Mouse (Mus musculus) telencephalon, adult 2 months (tissue): ENCODE results near the gene Osmr.
A peak's percentile ranks its signal among the peaks of the same experiment; 100 is the strongest.

Experiments used
- DNase-seq: peaks from one replicate; pipeline ENCODE4 v3.0.0-alpha.2; 2011; ENCODE audit warnings: low read depth, low spot score

Osmr gene

DNA sequence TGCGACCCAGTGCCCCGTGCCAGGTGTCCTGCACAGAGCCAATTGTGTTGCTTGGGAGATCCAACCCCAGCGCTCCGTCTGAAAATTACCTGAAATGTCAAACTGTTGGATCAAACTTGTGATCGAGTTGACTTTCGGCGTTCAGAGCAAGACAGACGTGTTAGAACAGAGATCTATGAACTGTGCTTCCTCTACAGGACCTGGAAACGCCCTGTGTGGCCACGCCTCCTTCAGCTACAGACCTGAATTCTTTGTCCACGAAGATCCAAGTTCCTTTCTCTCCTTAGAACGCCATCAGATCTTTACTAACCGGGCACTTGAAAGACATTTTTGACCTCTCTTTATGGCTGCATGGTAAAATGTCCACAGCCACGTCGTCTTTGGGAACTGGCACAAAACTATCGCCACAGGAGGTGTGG lies at the start of gene Osmr:
Gene Osmr, minus strand, starts transcription at position 369 of the 419 bp plus-strand sequence.
- DNase-seq, result no peak

DNA sequence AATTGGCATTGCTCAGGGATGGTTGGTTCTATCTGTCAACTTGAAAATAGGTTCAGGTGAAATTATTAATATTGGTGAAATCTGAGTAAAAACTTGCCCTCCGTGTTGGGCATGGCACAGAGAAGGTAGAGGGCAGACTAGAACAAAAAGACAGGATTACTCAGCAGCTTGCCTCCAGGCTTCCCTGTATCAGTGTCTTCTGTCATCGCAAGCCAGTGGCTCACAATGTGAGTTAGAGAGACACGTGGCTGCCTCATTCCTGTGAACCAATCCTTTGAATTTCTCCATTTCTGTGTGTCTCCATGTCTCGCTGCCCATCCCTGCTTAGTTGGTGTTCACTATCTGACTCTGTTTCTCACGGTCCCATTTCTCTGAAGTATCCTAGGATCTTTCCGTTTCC lies 44.6 kb upstream of the Osmr start:
- no peak for DNase-seq

DNA sequence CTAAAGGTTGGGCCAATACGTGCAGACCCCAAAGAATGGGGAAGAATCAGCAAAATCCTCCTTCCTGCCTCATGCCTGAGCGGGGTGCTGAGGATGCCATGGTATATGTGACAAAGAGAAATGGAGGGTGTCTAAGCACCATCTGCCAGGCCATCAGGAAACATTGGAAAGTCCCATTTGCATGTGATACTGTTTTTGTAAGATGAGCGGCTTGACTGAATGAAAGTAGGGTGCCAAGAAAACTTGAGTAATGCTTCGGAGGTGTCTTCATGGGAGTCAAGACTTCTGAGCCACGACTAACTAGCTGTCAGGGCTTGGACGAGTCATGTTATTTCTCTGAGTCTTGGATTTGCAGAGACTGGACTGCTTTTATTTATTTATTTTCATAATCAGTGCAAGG lies 39.4 kb upstream of the Osmr start:
- no peak for DNase-seq

DNA sequence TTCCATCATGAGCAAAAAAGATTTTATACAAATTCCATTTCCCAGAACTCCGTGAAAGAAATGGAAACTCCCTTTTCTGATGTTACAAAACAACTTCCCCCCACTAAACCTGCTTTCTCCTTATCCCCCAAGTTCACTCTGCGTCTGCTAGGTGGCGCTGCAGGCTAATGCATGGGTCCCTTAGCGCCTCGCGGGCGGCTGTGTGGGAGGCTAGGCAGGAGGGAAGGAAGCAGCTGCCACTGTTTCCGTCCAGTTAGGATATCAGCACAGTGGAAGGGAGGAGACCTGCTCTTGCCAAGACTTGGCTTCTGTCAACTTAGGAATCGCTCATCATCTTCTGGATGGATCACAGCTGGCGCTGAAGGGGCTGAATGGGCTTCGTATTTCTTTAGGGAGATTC lies 34.9 kb upstream of the Osmr start:
- DNase-seq, result peak; percentile 54

DNA sequence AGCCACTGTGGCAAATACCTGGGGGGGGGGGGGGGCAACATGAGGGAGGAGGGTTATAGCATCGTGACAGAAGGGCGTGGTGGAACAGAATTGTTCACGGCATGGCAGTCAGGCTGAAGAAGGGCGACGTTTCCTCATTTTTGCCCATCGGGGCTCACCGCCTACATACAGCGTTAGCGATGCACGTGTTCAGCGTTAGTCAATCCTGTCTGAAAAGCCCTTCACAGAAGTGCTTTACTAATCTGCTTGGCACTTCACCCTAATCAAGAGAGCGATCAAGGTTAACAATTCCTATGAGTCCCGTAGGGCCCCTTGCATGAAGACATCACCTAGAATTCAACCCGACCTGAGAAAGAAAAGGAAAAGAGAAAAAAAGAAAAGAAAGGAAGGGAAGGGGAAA lies 34.3 kb upstream of the Osmr start:
- no peak for DNase-seq

DNA sequence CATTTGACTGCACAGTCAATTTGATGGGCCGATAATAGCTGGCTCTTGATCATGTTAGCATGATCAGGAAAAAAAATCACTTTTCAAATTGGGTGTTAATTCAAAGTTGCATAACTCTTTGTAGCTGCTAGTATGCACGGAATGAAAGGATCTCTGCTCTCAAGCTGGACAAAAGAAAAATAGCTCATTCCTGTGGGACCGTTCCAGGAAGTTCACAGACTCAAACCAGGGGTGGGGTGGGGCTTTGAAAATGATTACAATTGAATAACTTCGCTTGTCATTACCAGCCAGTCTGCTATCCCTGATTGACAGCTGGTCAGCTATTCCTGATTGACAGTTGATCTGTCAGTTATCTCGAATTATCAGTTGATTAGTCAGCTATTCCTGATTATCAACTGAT lies 33.8 kb upstream of the Osmr start:
- DNase-seq, result no peak

DNA sequence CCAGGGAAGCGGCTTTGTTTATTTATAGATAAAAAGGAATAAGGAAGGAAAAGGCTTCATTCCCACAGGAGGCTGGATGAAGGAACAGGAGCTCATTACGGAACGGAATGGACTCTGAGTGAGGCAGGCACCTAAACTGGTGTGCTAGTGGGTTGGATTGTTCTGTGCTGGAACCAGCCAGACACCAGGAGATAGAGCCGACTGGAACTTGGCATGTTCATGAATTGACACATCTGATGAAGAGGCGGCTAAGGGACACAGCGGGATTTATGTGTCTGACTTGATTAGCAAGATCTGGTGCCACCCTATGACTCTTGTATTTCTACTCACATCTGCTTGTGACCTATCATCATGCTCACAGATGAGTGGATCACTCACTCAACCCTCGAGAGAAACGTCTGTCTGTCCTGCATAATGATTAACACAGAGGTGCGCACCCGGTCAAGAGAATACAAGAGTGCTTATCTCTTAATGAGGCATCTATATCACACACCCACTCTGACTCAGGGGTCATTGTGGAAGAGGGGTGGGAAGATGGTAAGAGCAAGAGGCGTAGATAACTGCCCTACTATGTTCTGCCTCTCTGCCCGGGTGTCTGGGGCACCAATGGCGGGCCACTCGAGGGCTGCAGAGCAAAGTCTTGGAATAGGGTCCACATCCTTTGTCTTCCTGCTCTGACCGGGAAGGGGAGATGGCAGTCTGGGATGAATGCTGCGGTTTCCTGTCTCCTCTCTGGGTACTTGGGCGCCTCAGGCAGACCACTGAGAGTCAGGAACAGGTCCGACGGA lies 31.7 kb upstream of the Osmr start:
- no peak for DNase-seq

DNA sequence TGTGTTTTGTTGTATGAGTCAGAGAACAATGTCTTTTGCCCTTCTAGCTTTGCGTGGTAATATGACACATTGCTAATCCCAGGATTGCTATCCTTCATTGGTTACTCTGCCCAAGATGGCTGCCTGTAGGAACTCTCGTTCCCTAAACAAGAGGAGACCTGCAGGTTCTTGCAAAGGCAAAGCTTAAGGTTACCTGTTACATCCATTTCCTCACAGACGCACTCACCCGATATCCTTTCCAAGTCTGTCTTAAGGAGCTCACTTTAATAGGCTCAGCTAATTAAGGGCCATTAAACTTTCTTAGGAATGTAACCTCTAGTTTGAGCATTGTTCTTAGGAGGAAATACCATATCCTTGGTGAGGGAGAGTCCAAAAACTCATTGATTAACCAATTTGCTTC lies 31.0 kb upstream of the Osmr start:
- no peak for DNase-seq

DNA sequence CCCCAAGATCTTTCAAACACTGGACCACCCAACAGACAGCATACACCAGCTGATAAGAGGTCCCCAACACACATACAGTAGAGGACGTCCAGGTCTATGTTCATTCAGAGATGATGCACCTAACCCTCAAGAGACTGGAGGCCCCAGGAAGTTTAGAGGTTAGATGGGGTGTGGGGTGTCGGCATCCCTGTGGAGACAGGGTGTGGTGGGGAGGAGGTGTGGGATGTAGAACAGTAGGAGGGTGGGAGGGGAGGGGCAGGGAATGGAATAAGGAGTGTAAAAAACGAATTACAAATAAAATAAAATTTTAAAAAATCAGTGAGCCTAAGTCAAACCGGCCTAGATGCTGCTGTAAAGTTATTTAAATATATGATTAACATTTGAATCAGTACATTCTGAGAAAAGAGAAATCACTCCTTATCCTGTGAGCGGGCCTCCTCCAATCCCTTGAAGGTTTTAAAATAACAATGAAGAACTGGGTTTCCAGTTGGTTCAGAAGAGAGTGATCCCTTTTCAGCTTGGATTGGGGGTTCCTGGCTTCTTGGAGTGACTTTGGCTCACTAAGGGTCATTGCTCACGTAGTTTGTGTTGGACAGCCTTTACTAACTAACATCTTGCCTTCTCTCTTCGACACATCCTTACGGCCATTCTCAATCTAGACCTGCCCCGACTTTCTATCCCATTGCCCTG lies 28.7 kb upstream of the Osmr start:
- DNase-seq, result no peak

DNA sequence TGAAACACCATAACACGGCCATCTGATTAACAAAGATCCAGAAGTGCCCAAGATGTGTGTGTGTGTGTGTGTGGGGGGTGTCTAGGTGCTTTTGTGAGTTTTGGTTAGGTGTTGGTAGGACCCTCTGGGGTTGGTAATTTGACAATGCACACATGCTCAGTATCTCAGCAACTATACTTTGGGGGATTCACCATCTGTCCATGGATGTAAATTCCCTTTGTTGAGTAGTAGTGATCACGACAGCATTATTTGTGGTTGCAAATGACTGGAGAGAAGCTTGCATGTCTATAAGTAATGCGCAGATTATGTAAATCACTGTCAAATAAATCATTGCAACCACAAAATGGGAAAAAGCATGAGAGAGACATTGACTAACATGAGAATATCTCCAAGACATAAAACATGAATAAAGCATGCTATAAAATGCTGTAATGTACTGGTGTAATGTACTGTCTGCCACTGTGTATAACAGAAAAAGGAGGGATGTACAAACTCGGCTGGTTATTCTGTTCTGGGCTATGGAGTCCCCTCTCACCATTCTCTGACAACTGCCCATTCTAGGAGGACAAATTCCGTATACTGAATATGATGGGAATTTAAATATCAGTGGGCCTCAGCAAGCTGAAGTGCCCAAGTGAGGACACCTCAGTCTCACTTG lies 27.3 kb upstream of the Osmr start:
- no peak for DNase-seq

DNA sequence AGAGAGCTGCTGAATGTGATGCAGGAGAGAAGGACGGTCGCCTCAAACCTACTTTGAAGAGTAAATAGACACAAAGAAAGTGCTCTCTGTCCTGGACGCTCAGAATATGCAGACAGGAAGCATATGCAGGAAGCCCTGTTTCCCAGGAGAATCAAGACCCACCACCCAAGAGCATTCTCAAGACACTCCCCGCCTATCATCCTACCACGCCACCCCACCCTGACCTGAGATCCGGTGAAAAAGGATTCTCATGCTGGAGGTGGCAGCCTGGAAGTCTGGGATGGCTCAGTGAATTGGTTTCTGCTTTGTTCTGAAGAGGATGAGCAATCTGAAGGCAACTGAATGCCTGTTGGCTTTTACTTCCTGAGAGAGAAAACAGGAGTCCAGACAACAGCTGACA lies 26.5 kb upstream of the Osmr start:
- DNase-seq, result no peak

DNA sequence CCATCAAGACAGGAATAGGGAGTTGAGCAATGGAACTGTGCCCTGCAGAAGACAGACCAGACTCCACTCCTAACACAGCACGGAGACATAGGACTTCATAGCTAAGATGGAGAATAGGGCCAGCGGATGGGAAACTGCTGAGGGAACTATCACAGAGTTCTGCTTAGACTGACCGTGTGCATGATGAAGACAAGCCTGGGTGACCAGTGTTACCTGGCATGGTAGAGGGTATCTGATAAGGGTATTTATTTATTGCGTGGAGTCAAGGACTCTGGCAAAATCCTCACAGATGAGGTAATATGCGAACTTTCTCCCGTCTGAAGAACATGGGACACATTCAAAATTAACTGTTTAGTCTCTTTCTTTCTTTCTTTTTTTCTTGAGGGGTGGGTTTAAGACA lies 9.5 kb upstream of the Osmr start:
- DNase-seq, result no peak

DNA sequence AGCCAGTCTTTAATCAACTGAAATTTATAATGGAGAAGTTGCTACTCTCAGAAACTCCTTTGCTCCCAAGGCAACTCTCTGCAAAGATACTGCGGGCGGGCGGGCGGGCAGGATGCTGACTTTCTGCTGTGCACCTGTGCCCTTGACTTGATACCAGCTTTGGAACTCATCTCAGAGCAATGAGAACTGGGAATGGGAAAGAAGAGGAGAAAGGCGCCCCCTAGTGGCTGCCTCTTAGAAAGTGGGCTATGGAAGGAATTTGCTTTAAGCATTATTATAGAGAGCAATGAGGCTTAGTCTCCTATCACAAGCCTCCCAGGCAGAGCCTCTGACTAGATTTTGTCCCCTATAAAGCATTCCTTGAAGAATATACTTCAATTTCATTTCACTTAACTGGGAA lies 9.0 kb upstream of the Osmr start:
- DNase-seq, result peak; percentile 12

DNA sequence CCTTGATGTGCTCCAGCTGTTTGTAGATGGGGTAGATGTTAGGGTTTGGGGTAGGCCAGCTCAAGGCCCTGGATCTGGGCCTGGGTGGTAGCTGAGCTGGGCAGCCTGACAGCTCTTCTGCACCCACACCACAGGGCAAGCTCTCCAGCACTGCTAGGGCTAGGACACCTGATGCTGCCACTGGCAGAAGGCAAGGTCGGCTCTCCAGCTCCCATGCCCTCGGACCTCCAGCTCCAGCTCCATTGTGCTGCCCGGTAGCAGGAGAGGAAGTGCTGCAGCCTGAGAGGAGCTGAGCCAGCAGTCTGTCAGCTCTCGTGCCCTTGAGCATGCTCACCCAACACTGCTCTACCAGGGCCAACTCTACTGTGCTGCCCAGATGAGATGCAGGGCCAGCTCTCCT lies 8.3 kb upstream of the Osmr start:
- DNase-seq, result no peak

DNA sequence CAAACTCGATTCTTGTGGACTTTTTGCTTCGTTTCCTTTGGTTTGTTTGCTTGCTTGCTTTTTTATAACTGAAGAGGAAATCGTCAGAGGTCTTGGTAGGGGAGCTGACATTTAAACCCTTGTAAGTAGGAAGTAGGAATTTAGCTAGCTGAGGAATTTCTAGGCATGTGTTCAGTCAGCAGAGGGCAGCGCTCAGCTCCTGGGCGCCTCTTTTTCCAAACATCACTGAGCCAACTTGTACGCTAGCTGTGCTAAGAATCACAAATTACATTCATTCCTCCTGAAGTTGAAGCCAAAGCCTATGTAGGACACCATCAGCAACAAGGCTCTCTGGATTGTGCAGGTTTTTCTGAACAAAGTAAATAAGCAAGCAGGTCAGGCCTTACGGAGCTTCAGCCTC lies 7.4 kb upstream of the Osmr start:
- peak; percentile 26 for DNase-seq

DNA sequence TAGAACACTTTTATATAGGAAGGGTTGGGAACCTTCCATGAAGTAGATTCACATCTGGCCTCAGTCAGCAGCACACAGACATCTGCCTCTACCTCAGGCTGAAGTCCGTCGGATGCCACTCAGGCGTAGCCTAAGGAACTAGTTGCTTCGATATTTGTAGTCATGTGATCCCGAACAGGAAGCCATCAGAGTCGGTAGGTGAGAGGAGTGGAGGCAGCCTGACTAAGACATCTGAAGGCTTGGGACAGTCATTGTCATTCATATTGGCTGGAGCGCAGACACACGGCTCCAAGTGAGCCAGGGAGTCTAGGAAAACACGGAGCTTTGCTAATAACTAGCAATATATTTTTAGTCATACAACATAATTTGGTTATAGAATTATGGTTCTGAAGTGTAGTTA lies 6.4 kb upstream of the Osmr start:
- no peak for DNase-seq

DNA sequence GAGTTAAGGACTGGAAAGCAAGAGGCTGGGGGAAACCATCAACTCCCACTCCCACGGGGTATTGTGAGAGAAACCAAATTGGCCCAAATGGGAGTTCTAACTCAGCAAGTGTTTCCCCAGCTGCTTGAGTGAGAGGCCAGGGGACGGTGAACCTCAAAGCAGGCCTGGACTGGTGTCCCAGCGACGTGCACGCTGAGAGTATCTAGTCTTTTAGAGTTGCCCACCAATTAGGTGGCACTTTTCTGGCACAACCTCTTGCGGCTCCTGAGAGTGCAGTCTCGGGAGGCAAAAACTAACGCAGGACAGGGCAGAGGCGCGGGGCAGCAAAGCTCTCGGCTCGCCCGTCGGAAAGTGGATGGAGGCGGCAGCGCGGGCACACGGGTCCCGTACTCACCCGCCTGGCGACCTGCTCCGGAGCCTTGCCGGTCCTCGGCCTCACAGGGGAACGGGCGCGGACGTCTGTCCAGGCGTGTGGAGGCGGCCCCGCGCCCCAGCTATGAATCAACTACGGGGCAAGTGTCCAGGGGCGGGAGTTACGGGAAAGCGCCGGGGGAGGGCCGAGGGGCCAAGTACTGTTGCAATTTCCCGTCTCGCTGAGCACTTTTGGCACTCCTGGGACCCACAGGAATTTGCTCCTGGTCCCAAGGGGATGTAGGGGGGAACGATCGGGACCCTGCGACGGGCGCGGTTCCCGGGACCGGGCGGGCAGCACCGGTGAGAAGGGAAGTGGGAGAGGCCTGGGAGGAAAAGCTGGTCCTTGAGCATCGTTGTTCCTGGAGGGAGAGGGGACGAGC lies 765 bp downstream of the Osmr start:
- DNase-seq, result no peak

DNA sequence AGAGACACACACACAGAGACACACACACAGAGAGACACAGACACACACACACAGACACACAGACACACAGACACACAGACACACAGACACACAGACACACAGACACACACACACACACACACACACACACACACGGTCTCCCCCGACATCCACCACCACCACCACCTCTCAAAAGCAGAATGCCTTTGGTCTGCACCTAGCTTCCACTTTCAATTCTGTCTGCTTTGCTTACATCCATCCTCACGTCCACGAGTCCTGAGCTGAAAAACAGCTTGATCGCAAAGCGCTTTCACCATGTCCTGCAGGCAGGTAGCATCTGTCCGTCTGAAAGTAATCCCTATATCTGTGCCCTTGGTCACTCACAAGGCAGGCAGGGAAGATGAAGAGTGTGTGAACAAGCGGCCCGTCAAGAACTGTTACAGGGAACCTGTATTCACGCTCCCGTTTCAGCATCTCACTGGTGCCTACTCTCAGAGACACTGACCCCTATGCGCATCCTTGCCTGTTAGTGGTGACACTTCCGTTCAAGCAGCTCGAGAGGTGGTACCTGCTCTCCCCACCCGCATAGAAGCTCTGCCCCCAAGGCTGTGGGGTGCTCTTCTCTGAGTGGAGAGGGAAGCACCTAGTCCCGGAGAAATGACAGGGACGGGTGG lies 1.5 kb downstream of the Osmr start:
- no peak for DNase-seq

DNA sequence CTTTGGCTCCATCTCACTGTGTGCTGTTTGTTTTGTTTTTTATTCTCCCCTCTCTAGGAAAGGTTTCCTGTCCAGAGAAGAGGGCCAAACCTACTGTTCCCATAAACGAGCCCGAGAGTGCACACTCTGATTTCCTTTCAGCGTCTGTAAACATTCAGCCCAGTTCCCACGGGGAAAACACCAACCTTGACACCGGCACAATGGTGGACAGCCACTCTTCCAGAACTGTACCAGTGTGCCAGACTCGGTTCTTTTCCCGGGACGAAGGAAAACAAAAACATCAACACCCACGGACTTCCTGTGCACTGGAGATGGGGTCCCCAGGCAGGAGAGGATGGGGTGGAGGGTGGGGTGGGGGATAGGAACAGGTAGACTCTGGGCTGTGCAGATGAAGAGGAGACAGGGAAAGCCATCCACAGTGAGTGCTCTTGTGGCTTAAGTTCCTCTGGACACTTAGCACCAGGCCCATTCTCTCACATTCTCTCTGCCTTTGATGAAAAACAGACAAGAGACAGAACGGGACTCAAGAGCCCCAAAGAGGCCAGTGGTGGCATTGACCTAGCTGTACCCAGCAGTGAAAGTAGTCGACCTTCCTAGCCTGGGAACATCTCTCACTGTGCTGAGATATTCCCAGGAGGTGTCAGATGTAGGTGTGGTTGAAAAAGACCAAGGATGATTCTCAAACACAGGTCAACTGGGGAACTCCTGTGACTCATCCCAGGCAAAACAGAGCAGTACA lies 3.0 kb downstream of the Osmr start:
- DNase-seq, result no peak

DNA sequence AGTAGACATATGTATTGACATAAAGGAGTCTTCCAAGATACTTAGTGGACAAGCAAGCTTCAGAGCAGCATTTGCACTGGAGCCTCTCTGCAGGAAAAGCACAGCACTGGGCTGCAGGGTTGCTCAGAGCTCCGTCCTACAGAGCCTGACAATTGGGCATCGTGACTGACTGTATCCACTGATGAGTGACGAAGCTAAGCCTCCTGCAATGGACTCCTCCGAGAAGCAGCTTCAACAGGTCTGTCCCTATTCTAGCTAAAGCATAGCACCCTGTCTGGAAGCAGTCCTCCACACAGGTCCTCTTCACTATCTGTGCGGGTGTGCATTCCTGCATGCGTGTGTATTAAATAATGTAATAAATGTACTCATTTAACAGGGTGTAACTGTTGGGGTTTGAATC lies 7.9 kb downstream of the Osmr start:
- no peak for DNase-seq

DNA sequence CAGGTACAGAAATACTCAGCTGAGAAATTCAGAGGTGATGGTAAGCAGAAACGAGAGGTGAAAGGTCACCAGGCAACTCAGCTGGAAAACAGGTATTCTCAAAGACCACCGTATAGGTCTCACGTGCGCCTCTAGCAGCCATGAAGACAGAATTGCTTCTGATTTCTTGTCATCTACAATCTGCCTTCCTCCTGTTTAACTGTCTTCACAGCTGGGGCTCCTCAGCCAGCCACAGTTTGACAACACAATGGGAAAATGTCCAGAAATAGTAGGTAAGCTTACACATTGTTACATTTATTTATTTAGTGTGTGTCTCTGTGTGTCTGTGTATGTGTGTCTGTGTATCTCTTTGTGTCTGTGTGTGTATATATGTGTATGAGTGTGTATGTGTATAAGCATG lies 12.6 kb downstream of the Osmr start:
- DNase-seq, result no peak
